Mouse (Mus musculus): ENCODE results near the gene Psmd7.
"Not testable (repeated sequence)": the region's sequence is repeated elsewhere in the genome, so short reads cannot be mapped to it uniquely, and the experiment has no call there.

Psmd7 gene

GRCm38 (mm10) chr8:107587995-107588780 lies at the start of gene Psmd7:
TSS of gene Psmd7 (minus strand) at chr8:107588464.
- peak; percentile 98 for ATAC-seq (ENCODE audit: insufficient number of reproducible peaks, low FRiP score, low TSS enrichment)

GRCm38 (mm10) chr8:107633734-107634133 lies 45.5 kb upstream of the Psmd7 start:
- ATAC-seq (ENCODE audit: insufficient number of reproducible peaks, low FRiP score, low TSS enrichment): no peak

- ATAC-seq (ENCODE audit: insufficient number of reproducible peaks, low FRiP score, low TSS enrichment): no peak
Measured at GRCm38 (mm10) chr8:107629701-107630100, 41.4 kb upstream of the Psmd7 start.

GRCm38 (mm10) chr8:107628501-107629149 lies 40.4 kb upstream of the Psmd7 start:
- no peak for ATAC-seq (ENCODE audit: insufficient number of reproducible peaks, low FRiP score, low TSS enrichment)

GRCm38 (mm10) chr8:107627881-107628280 lies 39.6 kb upstream of the Psmd7 start:
- no peak for ATAC-seq (ENCODE audit: insufficient number of reproducible peaks, low FRiP score, low TSS enrichment)

GRCm38 (mm10) chr8:107624301-107624700 lies 36.0 kb upstream of the Psmd7 start:
- not testable (repeated sequence) for ATAC-seq (ENCODE audit: insufficient number of reproducible peaks, low FRiP score, low TSS enrichment)

GRCm38 (mm10) chr8:107621930-107622623 lies 33.8 kb upstream of the Psmd7 start:
- no peak for ATAC-seq (ENCODE audit: insufficient number of reproducible peaks, low FRiP score, low TSS enrichment)

GRCm38 (mm10) chr8:107621136-107621535 lies 32.9 kb upstream of the Psmd7 start:
- no peak for ATAC-seq (ENCODE audit: insufficient number of reproducible peaks, low FRiP score, low TSS enrichment)

GRCm38 (mm10) chr8:107618499-107618898 lies 30.2 kb upstream of the Psmd7 start:
- no peak for ATAC-seq (ENCODE audit: insufficient number of reproducible peaks, low FRiP score, low TSS enrichment)

GRCm38 (mm10) chr8:107613411-107613810 lies 25.1 kb upstream of the Psmd7 start:
- no peak for ATAC-seq (ENCODE audit: insufficient number of reproducible peaks, low FRiP score, low TSS enrichment)

- ATAC-seq (ENCODE audit: insufficient number of reproducible peaks, low FRiP score, low TSS enrichment): no peak
Measured at GRCm38 (mm10) chr8:107610845-107611244, 22.6 kb upstream of the Psmd7 start.

GRCm38 (mm10) chr8:107608751-107609150 lies 20.5 kb upstream of the Psmd7 start:
- no peak for ATAC-seq (ENCODE audit: insufficient number of reproducible peaks, low FRiP score, low TSS enrichment)

GRCm38 (mm10) chr8:107603026-107603425 lies 14.8 kb upstream of the Psmd7 start:
- no peak for ATAC-seq (ENCODE audit: insufficient number of reproducible peaks, low FRiP score, low TSS enrichment)

GRCm38 (mm10) chr8:107599691-107600090 lies 11.4 kb upstream of the Psmd7 start:
- no peak for ATAC-seq (ENCODE audit: insufficient number of reproducible peaks, low FRiP score, low TSS enrichment)

GRCm38 (mm10) chr8:107597731-107598130 lies 9.5 kb upstream of the Psmd7 start:
- no peak for ATAC-seq (ENCODE audit: insufficient number of reproducible peaks, low FRiP score, low TSS enrichment)

- no peak for ATAC-seq (ENCODE audit: insufficient number of reproducible peaks, low FRiP score, low TSS enrichment)
Measured at GRCm38 (mm10) chr8:107594817-107595216, 6.6 kb upstream of the Psmd7 start.

- ATAC-seq (ENCODE audit: insufficient number of reproducible peaks, low FRiP score, low TSS enrichment): no peak
Measured at GRCm38 (mm10) chr8:107593967-107594729, 5.9 kb upstream of the Psmd7 start.

- ATAC-seq (ENCODE audit: insufficient number of reproducible peaks, low FRiP score, low TSS enrichment): no peak
Measured at GRCm38 (mm10) chr8:107587429-107587994, 752 bp downstream of the Psmd7 start.

- no peak for ATAC-seq (ENCODE audit: insufficient number of reproducible peaks, low FRiP score, low TSS enrichment)
Measured at GRCm38 (mm10) chr8:107582136-107582535, 6.1 kb downstream of the Psmd7 start.

GRCm38 (mm10) chr8:107581536-107581935 lies 6.7 kb downstream of the Psmd7 start:
- ATAC-seq (ENCODE audit: insufficient number of reproducible peaks, low FRiP score, low TSS enrichment): no peak

All from cerebellum, adult (tissue).